Mouse (Mus musculus) hematopoietic multipotent progenitor cell, adult 10-12 weeks (in vitro differentiated cells): ENCODE measurements around the gene Hdx. TPM values are rescaled to one million over a fixed set of nuclear protein-coding genes. Genes with fewer than 3 reads are reported as not detected.

Experiments used
- polyA plus RNA-seq: library from polyadenylated mRNA; stranded (reverse); fragments of >175 nt; gene quantifications from 2 replicates; pipeline ENCODE4 v1.2.3, GENCODE M21; 2012; ENCODE audit warnings: low replicate concordance

Hdx gene
- not detected in 2 replicates for polyA plus RNA-seq

GRCm38 (mm10) chrX:111696356-111697282, at the start of gene Hdx:
TSS of gene Hdx (minus strand) at chrX:111697079.

GRCm38 (mm10) chrX:111537859-111538258, 159.0 kb downstream of the Hdx start, which contains the start of gene Rps6ka6:
TSS of gene Rps6ka6 (minus strand) at chrX:111537959.

Other genes starting within 250 kb of the Hdx start
- not detected in 2 replicates for gene Rps6ka6, start 159.1 kb downstream of the Hdx start, polyA plus RNA-seq
- not detected in 2 replicates for gene Gm45194, start 194.3 kb upstream of the Hdx start, polyA plus RNA-seq